Mouse (Mus musculus) urinary bladder, postnatal 4 days (tissue): ENCODE data around the gene Sla2.
"Not testable (repeated sequence)": the region's sequence is repeated elsewhere in the genome, so short reads cannot be mapped to it uniquely, and the experiment has no call there.

Experiments used
- DNase-seq, 2 experiments: peaks; one replicate each; pipeline ENCODE4 v3.0.0; 2021 to 2022; ENCODE audit warnings: low spot score in 2 of 2

Sla2 gene

GRCm38 (mm10) chr2:156868994-156869393, 18.0 kb downstream of the Sla2 start:
- no peak for DNase-seq

- DNase-seq: no peak
These were observed 22.5 kb downstream of the Sla2 start for GRCm38 (mm10) chr2:156864481-156864880.

- peak in 1 of 2 experiments; percentile 52 for DNase-seq
These were observed 23.4 kb downstream of the Sla2 start for GRCm38 (mm10) chr2:156863487-156864160.

GRCm38 (mm10) chr2:156862772-156863486, 24.1 kb downstream of the Sla2 start, which contains the start of gene Rab5if:
TSS of gene Rab5if (plus strand) at chr2:156863128.
- peak; percentile 98 for DNase-seq

GRCm38 (mm10) chr2:156862041-156862717, 24.8 kb downstream of the Sla2 start:
- DNase-seq: no peak

GRCm38 (mm10) chr2:156858671-156859070, 28.3 kb downstream of the Sla2 start:
- no peak for DNase-seq

GRCm38 (mm10) chr2:156857835-156858234, 29.2 kb downstream of the Sla2 start, which contains the start of gene 4930518I15Rik:
TSS of gene 4930518I15Rik (minus strand) at chr2:156857946.
- no peak for DNase-seq

GRCm38 (mm10) chr2:156857385-156857791, 29.6 kb downstream of the Sla2 start:
- DNase-seq: no peak

- DNase-seq: no peak
These were observed 30.7 kb downstream of the Sla2 start for GRCm38 (mm10) chr2:156856311-156856710.

- DNase-seq: not testable (repeated sequence)
These were observed 32.8 kb downstream of the Sla2 start for GRCm38 (mm10) chr2:156853999-156854771.

GRCm38 (mm10) chr2:156853584-156853983, 33.4 kb downstream of the Sla2 start:
- not testable (repeated sequence) for DNase-seq

- no peak for DNase-seq
These were observed 36.5 kb downstream of the Sla2 start for GRCm38 (mm10) chr2:156850505-156850904.

GRCm38 (mm10) chr2:156848526-156849182, 38.3 kb downstream of the Sla2 start:
- DNase-seq: no peak

GRCm38 (mm10) chr2:156847653-156848052, 39.3 kb downstream of the Sla2 start:
- DNase-seq: no peak

- DNase-seq: no peak
These were observed 42.3 kb downstream of the Sla2 start for GRCm38 (mm10) chr2:156844715-156845114.

GRCm38 (mm10) chr2:156843331-156843730, 43.7 kb downstream of the Sla2 start:
- DNase-seq: no peak

GRCm38 (mm10) chr2:156842711-156843110, 44.3 kb downstream of the Sla2 start:
- DNase-seq: no peak

GRCm38 (mm10) chr2:156841841-156842706, 44.9 kb downstream of the Sla2 start:
- peak in 1 of 2 experiments; percentile 40 for DNase-seq

- peak; percentile 67 to 72 for DNase-seq
These were observed 45.8 kb downstream of the Sla2 start for GRCm38 (mm10) chr2:156841028-156841840.
